Mouse (Mus musculus) c-Kit-positive CD71-negative TER-119-negative erythroid progenitor cells, embryonic 14.5 days (primary cell): ENCODE results near the gene Lurap1.

Experiments
- DNase-seq: peaks from one replicate; pipeline ENCODE4 v3.0.0-alpha.2; 2013; ENCODE audit warnings: low read depth

Gene Lurap1

DNA sequence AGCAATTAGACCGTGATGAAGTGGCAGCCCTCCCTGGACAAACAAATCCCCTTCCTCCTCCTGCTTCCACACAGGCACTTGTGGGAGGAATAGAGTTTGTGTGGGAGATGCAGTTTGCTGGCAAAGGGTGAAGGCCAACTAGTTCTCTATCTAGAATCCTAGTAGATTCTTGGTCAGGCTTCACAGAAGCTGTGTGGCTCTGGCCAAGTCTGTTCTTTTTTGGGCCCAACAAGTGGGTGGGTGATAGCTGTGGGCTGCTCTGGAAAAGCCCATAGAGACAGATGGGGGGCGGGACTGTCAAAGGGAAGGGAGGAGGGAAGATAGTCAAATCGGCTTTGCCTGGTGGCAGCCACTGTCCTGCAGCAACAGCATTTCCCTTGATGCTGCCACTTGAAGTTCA lies 9.6 kb upstream of the Lurap1 start:
- no peak for DNase-seq

GRCm38 (mm10) chr4:116159912-116160311 lies 8.8 kb upstream of the Lurap1 start:
- no peak for DNase-seq

DNA sequence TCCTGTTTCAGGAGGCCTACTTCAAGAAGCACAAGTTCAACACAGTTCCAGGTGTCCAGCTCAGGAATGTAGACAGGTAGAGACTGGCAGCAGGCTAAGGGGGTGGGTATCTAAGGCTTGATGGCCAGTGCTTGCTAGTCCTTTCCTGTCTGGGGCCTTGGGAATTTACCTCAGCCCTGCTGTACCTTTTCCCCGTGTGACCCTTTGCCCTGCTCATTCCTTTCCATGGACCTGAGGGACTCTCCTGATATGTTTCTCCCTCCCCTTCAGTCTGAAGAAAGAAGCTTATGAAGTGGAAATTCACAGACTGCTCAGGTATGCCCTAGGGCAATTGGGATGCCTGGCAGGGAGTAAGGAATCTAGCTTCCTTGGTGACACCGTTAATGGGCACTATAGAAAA lies 6.7 kb upstream of the Lurap1 start:
- DNase-seq, result no peak

GRCm38 (mm10) chr4:116152702-116153101 lies 1.6 kb upstream of the Lurap1 start:
- DNase-seq, result no peak

- DNase-seq, result no peak
These were observed 296 bp downstream of the Lurap1 start for GRCm38 (mm10) chr4:116150862-116151221.

DNA sequence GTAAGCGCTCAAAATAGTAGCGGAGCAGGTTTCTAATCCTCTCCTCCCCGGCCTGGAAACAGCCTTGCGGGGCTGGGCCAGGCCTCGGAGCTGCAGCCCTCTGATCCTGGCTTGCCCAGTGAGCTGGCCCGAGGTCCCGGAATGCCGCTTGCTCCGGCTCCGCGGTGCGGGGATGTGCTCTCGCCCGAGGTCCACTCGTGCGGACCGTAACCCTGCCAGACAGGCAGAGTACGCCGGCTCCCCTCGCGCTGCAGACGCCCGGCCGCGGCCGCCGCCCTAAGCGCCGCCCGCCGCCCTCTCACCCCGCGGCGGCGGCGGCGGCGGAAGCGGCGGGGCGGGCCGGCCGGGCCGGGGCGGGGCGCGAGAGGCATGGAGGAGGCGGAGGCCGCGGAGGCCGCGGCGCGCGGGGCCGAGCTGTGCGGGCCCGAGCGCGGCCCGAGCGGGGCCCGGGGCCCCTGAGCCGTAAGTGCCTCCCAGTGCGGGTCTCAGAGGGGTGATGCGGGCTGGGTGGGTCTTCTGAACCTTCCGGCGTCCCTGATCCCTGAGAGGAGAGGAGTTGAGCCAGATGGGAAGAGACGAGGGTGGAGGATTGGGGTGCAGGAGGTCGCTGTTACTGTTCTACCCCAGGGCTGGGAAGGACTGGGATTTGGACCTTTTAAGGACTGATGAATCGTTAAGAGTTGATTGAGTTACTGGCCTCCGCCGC lies 829 bp downstream of the Lurap1 start:
- no peak for DNase-seq

GRCm38 (mm10) chr4:116149812-116150155 lies 1.4 kb downstream of the Lurap1 start:
- no peak for DNase-seq

DNA sequence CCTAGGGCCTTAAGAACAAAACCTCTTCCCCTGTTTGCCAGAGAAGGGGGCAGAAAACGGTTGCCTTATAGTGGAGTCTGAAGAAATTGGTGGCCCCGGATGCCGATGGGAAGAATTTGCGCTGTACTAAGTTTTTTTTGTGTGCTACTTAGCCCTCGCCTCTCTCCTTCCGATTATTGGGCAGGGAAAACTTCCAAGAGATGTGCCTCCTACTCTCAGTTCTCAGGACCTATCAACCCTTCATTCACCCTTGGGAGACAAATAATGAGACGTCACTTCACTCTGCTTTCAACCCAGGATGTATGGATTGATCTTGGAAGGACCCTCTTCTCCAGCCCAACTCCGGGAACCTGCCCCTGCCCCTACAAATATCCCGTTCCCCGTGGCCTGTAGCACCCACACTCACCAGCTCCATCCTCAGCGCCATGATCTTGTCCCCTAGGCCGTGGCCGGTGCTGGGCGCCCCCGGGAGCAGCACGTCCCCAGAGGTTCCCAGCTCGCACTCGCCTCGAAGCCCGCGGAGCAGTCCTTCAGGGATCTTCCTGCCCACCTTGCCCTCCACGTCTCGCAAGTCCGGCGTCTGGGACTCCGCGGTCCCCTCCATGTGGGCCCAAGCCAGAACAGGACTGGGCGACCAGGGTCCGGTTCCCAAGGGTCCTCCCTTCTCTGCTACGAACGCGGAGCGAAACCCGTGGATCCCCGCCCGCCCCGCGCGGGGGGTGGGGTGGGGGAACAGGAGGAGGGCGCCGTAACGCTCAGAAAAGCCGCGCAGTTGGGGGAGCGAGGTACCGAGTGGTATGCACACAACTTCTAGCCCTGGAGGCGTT lies 7.0 kb downstream of the Lurap1 start:
- DNase-seq, result no peak

- DNase-seq, result no peak
These were observed 7.8 kb downstream of the Lurap1 start for GRCm38 (mm10) chr4:116143317-116143811.

DNA sequence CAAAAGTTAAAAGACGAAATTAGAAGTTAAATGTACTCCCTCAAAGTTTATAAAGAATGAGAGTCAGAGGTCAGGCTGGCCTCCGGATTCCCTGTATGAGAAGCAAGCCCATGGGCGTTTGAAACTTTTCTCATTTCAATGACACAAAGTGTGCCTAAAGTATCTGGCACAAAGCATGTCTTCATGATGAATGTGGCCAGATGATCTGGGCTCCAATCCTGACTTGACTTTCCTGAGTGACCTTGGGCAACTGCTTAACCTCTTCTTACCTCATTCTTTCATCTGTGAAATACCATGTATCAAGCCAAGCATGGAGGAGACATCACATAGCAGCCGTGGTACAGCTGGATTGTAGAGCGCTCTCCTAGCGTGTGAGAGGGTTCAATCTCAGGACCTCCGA lies 8.9 kb downstream of the Lurap1 start:
- DNase-seq, result no peak

GRCm38 (mm10) chr4:116141736-116142135 lies 9.4 kb downstream of the Lurap1 start:
- DNase-seq, result no peak

DNA sequence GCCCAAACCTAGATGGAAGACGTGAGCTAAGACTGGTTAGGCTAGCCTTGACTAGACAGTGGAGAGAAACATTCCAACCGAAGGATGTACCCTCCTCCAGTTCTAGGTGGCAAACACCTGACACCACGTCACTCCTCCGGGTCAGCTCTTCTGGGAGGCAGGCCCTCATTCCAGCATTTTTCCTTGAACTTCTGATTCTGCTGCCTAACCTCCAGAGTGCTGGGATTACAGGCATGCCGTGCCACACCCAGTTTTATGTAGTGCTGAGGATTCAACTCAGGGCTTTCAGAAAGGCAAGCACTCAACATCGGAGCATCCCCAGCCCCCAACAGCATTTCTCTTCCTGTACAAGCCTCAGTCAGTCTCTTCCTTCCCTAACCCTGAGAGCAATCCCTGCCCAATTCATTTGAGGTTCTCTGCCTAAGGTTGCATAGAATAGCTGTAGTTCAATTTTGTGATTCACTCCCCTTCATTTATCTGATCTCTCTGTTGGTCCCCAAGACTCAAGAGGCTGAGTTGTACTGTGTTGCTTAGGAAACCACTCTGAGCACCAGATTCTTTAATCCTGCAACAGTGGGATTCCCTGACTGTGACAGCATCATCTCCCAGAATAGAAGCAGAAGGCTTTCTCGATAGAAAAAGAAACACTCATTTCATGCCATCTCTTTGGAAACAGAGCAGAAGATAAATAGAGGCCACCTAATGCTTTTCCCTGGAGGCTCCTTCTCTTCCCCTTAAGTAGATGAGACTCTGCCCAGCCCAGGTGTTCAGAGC lies 10.2 kb downstream of the Lurap1 start:
- DNase-seq, result no peak

GRCm38 (mm10) chr4:116137421-116137996 lies 13.6 kb downstream of the Lurap1 start:
- no peak for DNase-seq

GRCm38 (mm10) chr4:116134990-116135389 lies 16.1 kb downstream of the Lurap1 start:
- no peak for DNase-seq

DNA sequence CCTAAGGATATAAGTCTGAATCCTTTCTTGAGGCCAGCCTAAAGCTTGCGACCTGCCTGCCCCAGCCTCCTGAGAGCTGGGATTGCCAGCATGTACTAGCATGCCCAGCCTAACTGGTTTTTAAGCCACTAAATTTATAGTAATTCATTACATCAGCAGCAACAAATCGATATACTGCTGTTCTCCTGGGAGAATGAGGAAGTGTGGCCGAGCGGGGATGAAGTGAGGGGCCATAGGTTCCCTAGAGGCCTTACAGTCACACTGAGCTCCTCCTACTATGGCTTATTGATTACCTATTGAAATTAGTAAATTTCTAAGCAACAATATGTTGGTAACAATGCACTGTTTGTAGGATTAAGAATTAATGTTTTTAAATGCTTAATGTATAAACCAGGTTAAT lies 18.0 kb downstream of the Lurap1 start:
- no peak for DNase-seq

- DNase-seq, result no peak
These were observed 23.2 kb downstream of the Lurap1 start for GRCm38 (mm10) chr4:116127956-116128355.

DNA sequence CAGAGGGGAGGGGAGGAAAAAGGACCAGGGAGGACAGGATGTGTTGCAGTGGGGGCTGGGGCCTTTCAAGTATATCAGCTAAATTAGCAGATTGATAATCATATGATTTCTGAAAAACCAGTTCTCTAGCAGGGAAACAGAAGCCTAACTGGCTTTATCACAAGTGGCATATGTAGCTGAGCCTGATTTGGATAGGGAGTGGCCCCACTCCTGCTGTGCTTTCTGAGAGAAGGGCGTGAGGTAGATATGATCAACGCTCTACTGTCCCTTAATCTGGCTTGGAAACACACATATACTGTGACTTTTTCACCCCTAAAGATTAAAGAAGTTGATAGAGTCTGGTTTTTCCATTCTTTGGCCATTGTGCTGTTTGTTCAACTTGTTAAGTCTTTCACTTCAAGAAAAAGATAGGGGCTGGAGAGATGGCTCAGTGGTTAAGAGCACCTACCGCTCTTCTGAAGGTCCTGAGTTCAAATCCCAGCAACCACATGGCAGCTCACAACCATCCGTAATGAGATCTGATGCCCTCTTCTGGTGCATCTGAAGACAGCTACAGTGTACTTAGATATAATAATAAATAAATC lies 25.2 kb downstream of the Lurap1 start:
- no peak for DNase-seq

- peak; percentile 87 for DNase-seq
These were observed 27.3 kb downstream of the Lurap1 start, which contains the start of the genes Rad54l and Pomgnt1 for GRCm38 (mm10) chr4:116123602-116124519. Rad54l (minus strand) TSS chr4:116123690. Pomgnt1 (plus strand) TSS chr4:116123840.

DNA sequence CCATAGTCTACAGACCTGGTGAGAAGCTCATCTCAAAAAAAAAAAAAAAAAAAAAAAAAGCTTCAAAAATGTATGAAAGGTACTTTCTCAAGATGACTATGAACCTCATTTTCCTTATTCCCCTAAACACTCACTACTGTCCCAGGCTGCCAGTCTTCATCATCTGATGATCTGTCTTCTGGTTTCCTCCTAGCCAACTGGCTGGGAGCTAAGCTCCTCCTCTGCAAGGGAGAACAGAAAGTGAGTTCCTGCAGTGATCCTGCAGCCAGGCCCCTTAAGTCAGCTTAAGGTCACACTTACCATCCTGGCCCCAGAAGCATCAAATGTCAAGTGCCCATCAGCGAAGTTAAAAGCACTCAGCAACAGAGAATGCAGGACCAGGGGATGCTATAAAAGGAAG lies 28.4 kb downstream of the Lurap1 start:
- no peak for DNase-seq

DNA sequence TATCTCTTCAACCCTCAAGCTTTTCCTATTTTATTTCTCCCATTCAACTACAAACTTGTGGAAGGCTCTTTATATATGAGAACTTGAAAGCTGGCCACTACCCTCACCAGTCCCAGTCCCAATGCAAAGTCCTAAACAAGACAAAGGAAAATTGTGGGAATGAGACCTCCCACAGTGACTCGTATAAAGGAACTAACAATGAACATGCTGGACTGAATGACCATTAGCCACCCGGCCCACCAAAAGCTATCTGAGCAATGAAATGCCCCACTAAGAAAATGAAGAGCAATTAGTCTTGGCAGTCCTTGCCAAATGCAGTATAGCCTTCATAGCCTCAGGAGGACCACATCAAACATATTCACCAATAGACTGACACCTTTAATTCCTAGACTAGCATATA lies 39.7 kb downstream of the Lurap1 start:
- DNase-seq, result no peak

DNA sequence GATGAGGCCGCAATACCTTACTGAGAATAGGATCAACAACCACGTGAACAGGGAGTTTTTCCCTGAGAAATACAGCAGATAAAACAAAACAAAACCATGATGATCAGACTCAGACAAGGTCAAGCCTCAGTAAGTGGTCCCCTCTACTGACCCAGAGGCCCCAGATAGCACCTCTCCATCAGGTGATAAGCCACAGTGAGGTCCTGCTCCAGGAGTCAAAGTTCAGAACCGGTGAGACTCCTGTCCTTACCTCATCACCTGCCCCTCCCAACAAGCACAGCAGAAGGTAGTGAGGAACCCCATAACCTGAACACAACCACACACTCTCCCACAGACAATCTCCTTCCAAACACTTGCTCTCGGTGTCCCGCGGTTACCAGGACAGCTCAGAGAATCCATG lies 40.4 kb downstream of the Lurap1 start:
- DNase-seq, result no peak
